Mouse (Mus musculus) kidney, adult 18-20 months (tissue): ENCODE results near the gene Tmed1.
"Not testable (repeated sequence)": the region's sequence is repeated elsewhere in the genome, so short reads cannot be mapped to it uniquely, and the experiment has no call there.

Experiments used
- DNase-seq: peaks from one replicate; pipeline ENCODE4 v3.0.0; 2021

Tmed1 gene

DNA sequence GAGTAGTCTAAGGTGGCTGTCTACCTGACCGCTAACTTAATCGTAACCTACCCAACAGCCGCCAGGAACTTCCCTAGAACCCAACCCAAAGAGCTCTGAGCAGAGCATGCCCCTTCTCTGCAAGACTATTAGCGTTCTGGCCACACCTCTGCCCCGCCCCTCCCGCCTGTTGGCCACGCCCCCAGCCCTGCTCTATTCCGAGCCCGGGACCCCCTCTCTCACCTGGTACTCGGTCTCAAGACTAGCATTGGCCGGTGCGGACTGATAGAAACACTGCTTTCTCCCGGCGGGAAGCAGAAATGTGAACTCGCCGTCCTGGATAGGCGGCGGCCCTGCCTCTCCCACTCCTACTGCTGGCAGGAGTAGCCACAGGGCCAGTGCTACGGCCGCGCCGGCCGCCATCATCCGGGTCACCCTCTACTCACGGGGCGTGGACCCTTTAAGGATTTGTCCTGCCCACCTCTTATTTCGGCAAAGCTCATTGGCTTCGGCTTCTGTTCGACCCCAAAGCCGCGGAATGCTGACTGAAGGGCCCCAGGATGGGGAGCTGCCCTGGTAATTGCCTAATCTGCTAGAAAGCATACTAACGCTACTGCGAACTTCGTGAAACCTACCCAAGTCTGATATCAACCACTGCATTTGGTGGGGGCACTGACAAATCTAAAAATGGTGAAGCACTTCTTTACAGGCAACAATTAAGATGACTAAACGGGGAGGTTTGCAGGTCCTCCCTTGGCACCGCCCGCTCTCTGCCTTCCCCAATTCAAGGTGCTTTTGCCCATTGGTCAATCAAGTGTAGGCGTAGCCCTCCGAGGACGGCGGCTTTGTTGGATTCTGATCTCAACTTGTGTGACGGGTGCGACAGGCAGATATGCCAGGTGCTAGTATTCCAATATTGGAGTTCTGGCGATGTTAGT, at the start of gene Tmed1:
Tmed1 (minus strand) TSS at position 481 of the 917 bp plus-strand sequence.
- DNase-seq = peak; percentile 98

DNA sequence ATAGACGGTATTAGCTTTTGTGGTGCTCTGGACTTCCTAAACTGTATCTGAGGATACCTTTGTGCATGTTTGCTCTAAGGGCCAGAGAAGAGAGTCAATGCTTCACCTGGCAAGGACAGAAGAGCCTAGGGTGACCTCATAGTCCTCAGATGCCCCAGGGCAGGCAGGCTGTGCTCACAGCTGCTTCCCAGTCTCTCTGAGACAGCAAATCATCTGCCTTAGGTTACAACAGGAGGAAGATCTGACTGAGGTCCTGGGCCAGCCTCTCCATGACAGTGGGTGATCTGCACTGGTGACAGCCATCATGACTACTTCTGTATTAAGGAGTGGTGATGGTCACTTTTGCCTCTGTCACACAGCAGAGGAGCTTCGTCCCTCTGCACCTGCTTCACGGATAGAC, 49.1 kb upstream of the Tmed1 start:
- no peak for DNase-seq

- no peak for DNase-seq
Observed at GRCm38 (mm10) chr9:21558366-21558765, 48.3 kb upstream of the Tmed1 start.

- DNase-seq = no peak
Observed at GRCm38 (mm10) chr9:21557556-21557955, 47.5 kb upstream of the Tmed1 start.

DNA sequence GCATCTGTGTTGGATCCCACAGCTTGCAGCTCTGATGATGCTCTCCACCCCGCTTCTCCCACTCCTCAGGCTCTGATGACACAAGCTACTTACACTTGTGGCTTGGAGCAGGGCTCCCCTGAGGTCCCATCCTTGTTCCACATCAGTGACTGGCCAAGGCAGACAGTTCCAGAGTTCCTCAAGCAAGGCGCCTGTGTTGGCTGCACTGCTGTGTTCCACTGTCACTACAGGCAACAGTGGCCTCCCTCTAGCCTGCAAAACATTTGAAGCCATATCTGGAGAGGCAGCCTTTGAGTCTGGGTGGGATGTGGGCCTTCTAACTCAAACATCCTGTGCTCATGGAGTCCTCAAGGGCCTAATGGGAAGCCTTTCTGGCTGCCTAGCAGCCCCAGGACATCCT, 46.9 kb upstream of the Tmed1 start:
- no peak for DNase-seq

DNA sequence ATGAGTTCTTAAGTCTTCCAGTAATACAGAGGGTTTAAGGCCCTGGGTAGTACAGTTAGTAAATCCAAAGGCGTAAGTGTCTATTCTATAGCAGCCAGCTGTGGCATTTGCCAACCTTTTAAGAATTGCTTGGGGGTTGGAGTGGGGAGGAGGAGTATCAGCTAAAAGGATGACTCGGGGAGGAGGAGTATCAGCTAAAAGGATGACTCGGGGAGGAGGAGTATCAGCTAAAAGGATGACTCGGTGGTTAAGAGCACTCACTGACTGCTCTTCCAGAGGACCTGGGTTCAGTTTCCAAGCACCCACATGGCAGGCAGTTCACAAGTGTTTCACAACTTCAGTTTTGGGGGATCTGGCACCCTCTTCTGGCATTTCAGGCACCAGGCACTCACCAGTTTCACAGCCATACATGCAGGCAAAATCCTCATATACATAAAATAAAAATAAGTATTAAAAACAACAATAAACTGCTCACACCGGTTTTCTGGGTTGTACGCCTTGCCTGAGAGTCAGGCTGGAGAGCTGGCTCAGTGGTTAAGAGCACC, 45.2 kb upstream of the Tmed1 start:
- no peak for DNase-seq

DNA sequence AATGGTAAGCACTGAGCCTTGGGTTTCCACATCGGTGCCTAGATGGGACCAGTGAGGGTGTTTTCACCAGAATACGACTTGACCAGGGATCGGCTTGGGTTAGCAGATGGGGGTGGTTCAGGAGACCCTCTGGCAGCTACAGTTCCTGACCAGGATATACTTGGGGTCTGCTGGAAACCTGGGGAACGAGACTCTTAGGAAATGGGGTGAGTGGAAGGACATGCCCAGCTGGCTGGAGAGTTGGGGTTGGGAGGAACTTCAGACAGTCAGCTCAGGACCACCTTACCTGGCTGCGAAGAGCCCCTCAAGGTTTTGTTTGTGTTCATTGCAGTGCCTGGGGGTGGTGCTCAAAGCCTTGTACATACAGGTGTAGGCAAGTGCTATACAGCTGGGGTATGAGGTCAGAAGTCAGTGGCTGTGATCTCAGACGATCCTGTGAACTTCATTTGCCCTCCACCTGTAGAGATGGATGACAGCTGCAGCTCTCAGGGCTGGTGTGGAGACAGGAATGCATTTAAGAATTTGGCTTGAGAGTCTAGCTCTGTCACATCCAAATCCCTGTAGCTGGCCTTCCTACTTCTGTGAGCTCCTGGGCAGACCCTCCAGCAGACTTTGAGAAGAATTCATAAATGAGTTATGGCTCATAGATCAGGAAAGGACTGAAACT, 43.7 kb upstream of the Tmed1 start:
- no peak for DNase-seq

GRCm38 (mm10) chr9:21551049-21551448, 41.0 kb upstream of the Tmed1 start:
- no peak for DNase-seq

- DNase-seq = peak; percentile 70
Observed at GRCm38 (mm10) chr9:21547075-21547941, 37.3 kb upstream of the Tmed1 start.

GRCm38 (mm10) chr9:21546789-21547074, 36.7 kb upstream of the Tmed1 start, which contains the start of gene Carm1:
Carm1 (plus strand) TSS chr9:21546894.
- DNase-seq = no peak

DNA sequence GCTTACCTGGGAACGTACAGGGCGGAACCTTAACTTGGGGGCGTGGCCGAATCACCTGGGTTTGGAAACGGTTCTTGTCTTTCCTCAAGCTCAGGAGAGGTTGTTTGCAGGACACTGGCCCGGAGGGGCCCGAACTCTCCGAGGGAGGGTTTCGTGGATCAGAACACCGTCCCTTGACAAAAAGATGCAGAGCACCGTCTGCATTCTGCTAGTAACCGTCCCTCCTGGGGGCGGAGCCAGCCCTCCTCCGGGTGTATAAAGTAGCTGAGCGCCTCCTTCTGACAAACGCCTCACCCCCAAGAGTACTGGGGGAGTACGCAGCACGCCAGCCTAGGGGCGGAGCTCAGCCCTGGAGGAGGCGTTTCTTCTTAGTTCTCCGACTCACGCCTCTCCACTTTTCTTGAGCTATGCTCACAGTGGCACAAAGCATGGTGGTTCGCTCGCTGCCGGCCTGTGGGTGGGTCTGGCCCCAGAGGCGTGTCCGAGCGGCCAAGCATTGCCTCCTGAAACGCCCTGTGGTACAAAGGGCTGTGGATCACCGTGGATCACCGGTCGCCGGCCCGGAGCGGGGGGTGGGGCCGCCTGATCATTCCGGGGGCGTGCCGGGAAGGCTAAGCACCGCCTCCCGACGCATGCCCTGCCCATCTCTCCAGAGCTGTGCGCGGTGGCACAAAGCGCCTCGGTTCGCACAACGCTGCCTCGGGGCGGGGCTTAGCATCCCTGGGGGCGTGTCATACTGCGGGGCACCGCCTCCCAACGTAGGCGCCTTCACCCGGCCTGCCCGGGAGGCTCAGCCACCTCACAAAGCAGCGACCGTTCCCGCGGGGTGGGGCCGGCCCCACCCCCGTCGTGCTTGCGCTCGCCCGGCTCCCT, 36.1 kb upstream of the Tmed1 start:
- peak; percentile 100 for DNase-seq

DNA sequence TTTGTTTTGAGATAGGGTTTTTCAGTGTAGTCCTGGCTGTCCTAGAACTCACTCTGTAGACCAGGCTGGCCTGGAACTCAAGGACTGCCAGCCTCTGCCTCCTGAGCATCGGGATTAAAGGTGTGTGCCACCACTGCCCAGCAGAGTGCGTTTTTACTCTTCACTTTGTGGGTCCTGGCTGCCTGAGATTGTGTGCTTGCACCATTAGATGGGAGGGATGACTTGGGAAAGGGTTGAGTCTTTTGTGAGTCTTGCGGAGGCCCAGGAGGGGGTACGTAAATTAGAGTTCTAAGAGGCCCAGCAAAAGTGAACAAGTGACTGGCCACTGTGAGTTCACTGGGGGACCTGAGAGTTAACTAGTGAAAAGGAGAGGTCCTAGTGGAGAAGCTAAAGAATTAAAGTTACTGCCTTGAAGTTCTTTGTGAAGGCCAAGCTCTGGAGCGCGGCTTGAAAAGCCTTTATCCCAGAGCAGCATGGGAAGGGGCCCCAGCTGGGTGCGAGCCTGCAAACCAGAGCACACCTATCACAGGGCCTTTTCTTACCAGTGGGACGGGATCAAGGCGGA, 35.4 kb upstream of the Tmed1 start:
- no peak for DNase-seq

- not testable (repeated sequence) for DNase-seq
Observed at GRCm38 (mm10) chr9:21542001-21542400, 31.9 kb upstream of the Tmed1 start.

DNA sequence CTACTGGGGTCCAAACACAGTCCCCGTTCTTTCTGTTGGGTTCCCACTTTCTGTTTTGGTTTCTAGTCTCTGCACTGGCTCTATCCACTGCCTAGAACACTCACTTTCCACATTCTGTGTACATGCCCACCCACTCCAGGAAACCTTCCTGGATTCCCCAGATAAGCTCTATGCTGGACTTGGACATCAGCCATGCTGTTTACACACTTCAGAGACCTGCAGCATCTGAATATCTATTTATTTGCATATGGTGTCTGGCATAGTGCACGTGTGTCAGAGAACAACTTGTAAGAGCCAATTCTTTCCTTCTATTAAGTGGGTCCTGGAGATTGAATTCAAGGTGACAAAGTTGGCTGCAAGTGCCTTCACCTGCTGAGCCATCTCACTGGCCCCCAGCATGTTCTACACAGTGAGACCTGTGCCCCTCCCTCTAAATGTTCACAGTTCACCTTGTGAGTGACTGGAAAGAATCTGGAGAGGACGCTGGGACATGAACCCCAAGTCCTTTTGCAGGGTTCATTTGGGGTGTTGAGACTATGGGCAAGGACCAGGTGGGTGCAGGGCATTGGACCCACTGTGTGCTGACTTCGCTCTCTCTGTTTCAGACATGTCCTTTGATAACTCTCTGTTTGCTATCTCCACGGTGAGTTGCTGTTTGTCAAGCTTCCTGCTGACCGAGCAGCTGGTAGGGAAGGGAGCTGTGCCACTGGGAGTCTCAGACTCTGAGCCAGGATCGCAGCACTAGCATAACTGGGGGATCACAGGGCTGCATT, 30.1 kb upstream of the Tmed1 start:
- DNase-seq = no peak

GRCm38 (mm10) chr9:21537009-21537408, 27.0 kb upstream of the Tmed1 start:
- DNase-seq = no peak

DNA sequence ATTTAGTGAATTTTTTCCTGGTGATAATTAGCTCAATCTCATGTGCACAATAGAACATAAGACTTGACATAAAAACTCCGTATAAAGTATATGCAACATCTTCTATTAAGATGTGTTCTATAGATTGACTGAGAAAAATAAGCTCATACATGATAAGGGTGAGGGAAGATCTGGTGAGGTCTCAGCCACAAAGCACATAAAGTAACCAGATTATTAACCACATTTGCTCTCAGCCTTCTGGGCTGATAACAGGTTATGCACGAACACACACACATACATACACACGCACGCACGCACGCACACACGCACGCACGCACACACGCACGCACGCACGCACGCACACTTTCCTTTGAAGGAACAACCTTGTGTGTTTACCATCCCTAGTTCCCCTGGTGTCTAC, 26.4 kb upstream of the Tmed1 start:
- no peak for DNase-seq

DNA sequence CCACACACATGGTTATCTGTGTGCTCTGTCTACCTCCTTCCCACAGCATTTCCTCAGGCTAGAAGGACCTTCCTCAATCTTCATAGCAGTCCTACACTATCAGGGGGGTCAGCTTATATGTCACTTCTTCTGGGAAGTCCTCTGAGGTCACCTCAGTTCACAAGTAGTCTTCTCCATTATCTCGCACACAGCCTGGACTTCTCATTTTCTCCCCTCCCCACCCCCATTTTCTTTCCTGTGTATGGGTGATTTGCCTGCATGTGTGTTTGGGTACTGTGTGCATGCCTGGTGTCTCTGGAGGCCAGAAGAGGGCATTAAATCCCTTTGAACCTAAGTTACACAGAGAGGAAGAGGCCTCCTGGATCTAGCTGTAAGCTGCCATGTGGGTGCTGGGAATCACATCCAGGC, 17.9 kb upstream of the Tmed1 start:
- DNase-seq = no peak

- DNase-seq = no peak
Observed at GRCm38 (mm10) chr9:21527100-21527801, 17.2 kb upstream of the Tmed1 start.

- DNase-seq = no peak
Observed at GRCm38 (mm10) chr9:21526634-21526944, 16.5 kb upstream of the Tmed1 start.

- no peak for DNase-seq
Observed at GRCm38 (mm10) chr9:21525937-21526633, 16.0 kb upstream of the Tmed1 start, which contains the start of gene AB124611. AB124611 (plus strand) TSS chr9:21526176.
